Mouse (Mus musculus) right cerebral cortex, postnatal 14 days (tissue): ENCODE measurements around the gene Hdac8.

ENCODE experiments used
- DNase-seq: peaks from one replicate; pipeline ENCODE4 v3.0.0; 2022

Hdac8 gene

GRCm38 (mm10) chrX:102339396-102340155 is 165.6 kb downstream of the Hdac8 start:
- DNase-seq, result no peak

- DNase-seq, result no peak
Measured at GRCm38 (mm10) chrX:102319696-102320095, 185.5 kb downstream of the Hdac8 start.

GRCm38 (mm10) chrX:102319252-102319651 is 185.9 kb downstream of the Hdac8 start:
- no peak for DNase-seq

- no peak for DNase-seq
Measured at GRCm38 (mm10) chrX:102318782-102319181, 186.4 kb downstream of the Hdac8 start.

- no peak for DNase-seq
Measured at GRCm38 (mm10) chrX:102311119-102311518, 194.0 kb downstream of the Hdac8 start.

- no peak for DNase-seq
Measured at GRCm38 (mm10) chrX:102307511-102307910, 197.6 kb downstream of the Hdac8 start.

- no peak for DNase-seq
Measured at GRCm38 (mm10) chrX:102305806-102306205, 199.4 kb downstream of the Hdac8 start.

- DNase-seq, result no peak
Measured at GRCm38 (mm10) chrX:102304914-102305313, 200.2 kb downstream of the Hdac8 start.

GRCm38 (mm10) chrX:102302476-102302875 is 202.7 kb downstream of the Hdac8 start:
- DNase-seq, result no peak

GRCm38 (mm10) chrX:102284889-102285288 is 220.3 kb downstream of the Hdac8 start:
- DNase-seq, result no peak

GRCm38 (mm10) chrX:102262620-102263345 is 242.4 kb downstream of the Hdac8 start:
- DNase-seq, result no peak

- DNase-seq, result no peak
Measured at GRCm38 (mm10) chrX:102259772-102260171, 245.4 kb downstream of the Hdac8 start.

GRCm38 (mm10) chrX:102253892-102254291 is 251.3 kb downstream of the Hdac8 start:
- DNase-seq, result peak; percentile 19

- DNase-seq, result peak; percentile 49
Measured at GRCm38 (mm10) chrX:102251937-102252860, 253.0 kb downstream of the Hdac8 start, which contains the start of gene Cited1. TSS of gene Cited1 (minus strand) at chrX:102252181.

GRCm38 (mm10) chrX:102251221-102251936 is 253.8 kb downstream of the Hdac8 start:
- peak; percentile 11 for DNase-seq

- DNase-seq, result no peak
Measured at GRCm38 (mm10) chrX:102250891-102251170, 254.3 kb downstream of the Hdac8 start.

- peak; percentile 5 for DNase-seq
Measured at GRCm38 (mm10) chrX:102250150-102250890, 254.8 kb downstream of the Hdac8 start.

GRCm38 (mm10) chrX:102244334-102244733 is 260.8 kb downstream of the Hdac8 start:
- no peak for DNase-seq
